Comparison of ENCODE assay signal across 8 mouse cellular contexts in the genomic region with DNA sequence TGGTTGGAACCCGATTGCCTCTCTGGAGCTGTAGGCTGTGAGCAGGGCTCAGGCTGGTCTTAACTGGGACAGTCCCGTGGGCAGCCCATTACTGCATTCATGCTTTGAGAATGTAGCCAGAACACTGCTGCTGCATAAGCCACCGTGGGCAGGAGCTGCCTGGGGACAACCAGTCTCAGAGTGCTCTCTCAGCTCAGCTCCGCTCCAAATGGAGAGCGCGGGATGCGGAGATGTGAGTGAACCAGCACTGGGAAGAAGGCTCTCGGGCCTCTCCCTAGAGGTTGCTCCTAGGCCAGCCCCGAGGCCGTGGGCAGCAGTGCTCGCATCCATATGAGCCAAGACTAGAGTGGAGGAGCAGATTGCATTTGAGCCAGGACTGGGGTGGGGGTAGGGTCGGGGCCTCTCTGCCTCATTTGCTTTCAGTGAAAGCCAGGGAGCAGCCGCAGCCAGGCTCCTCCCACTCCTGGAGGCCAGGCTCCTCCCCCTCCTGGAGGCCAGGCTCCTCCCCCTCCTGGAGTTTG. TPM values are rescaled to one million over a fixed set of nuclear protein-coding genes. Genes with fewer than 3 reads are reported as not detected.
A peak's percentile ranks its signal among the peaks of the same experiment; 100 is the strongest.
DNase-seq lines count a peak whose midpoint lies in the region; ATAC-seq lines count a peak whose summit lies in the region.

No protein-coding gene starts in this region.

- peaks cover 53% of the 10 kb centered on the region for H3K4me1 ChIP-seq in limb, embryonic 10.5 days

- 48% methylated on average over 13 of the region's 13 CpGs for WGBS in limb, embryonic 10.5 days

- H3K4me3 ChIP-seq in limb, embryonic 10.5 days: no peak overlapping the region

- H3K27me3 ChIP-seq in limb, embryonic 10.5 days (ENCODE audit: low read depth, poor library complexity, severe bottlenecking): peaks cover 94% of the 10 kb centered on the region

- no peak overlapping the region for H3K27ac ChIP-seq in limb, embryonic 10.5 days

- DNase-seq in adrenal gland, postnatal 14 days: peak; percentile 50
- no peak for DNase-seq in adrenal gland, postnatal 4 days (ENCODE audit: low spot score in 2 of 2)
- DNase-seq in right cerebral cortex, postnatal 14 days: peak; percentile 27
- DNase-seq in right cerebral cortex, postnatal 25 days: no peak
- peak; percentile 45 for DNase-seq in limb, embryonic 10.5 days (ENCODE audit: low spot score)
- no peak for DNase-seq in thymus, postnatal 10 days (ENCODE audit: low spot score in 2 of 2)
- no peak for DNase-seq in spleen, postnatal 4 days (ENCODE audit: low spot score in 2 of 2)

- peaks cover 83% of the 10 kb centered on the region for H3K36me3 ChIP-seq in limb, embryonic 10.5 days

- H3K9me3 ChIP-seq in limb, embryonic 10.5 days (replicated peaks): no peaks in the 10 kb centered on the region

- no peak for ATAC-seq in erythroblast, adult 5-6 weeks (replicated peaks; ENCODE audit: low FRiP score, poor library complexity, severe bottlenecking)

RNA-seq across cellular contexts. Expression of gene Pkdcc, which starts 9.4 kb away (rescaled TPM):
- 72.7 and 84.2 TPM in 2 replicates for total RNA-seq in adrenal gland, postnatal 14 days (2021)
- 100 to 1,000 TPM; 165 to 175 TPM for total RNA-seq in adrenal gland, postnatal 4 days (2021)
- polyA plus RNA-seq in limb, embryonic 10.5 days (2016; fragmentation: Nextera tagmentation; extraction: Ambion mirVana): 32.4 and 34.8 TPM in 2 replicates
- total RNA-seq in erythroblast, adult 5-6 weeks (2015; ENCODE audit: low replicate concordance): 1.5 TPM in 1 of 2 replicates, not detected in the other
- not detected in 2 replicates for total RNA-seq in erythroblast, adult 5-6 weeks (2017; ENCODE audit: low replicate concordance)

Comparison
In these comparisons a context has a peak if more than half of its experiments do, and no peak if none do; other contexts are left out.
1. DNase-seq: peak in adrenal gland, postnatal 14 days (single experiment), right cerebral cortex, postnatal 14 days (single experiment) and limb, embryonic 10.5 days (single experiment); none in adrenal gland, postnatal 4 days (0 of 2), right cerebral cortex, postnatal 25 days (single experiment), thymus, postnatal 10 days (0 of 2) and spleen, postnatal 4 days (0 of 2).
2. RNA of gene Pkdcc, which starts 9.4 kb away (total RNA-seq): 165 to 175 TPM in adrenal gland, postnatal 4 days and 72.7 to 84.2 TPM in adrenal gland, postnatal 14 days; 1.5 TPM in erythroblast, adult 5-6 weeks; every median in the first group is over 10 times any median in the second.